Mouse (Mus musculus) C2C12 (cell line): ENCODE measurements at regions not wholly inside any gene's neighbourhood (a gene's known extent, or its start where the extent isn't known, plus 50 kb on each side); places are given as distances from the start of the nearest gene placed in this dataset.

Source experiments
- CEBPB ChIP-seq: IDR thresholded peaks from one replicate; pipeline ENCODE4 v1.6.1; 2011; ENCODE audit warnings: low read depth, mild to moderate bottlenecking, control low read depth, moderate library complexity
- CTCF ChIP-seq: IDR thresholded peaks from one replicate; pipeline ENCODE4 v1.5.1; 2011; ENCODE audit not compliant: control insufficient read depth, insufficient read depth, insufficient read length
- FOSL1 ChIP-seq: IDR thresholded peaks from one replicate; pipeline ENCODE4 v1.8.0; 2011; ENCODE audit warnings: mild to moderate bottlenecking, low read length; ENCODE audit not compliant: poor library complexity, insufficient read depth, severe bottlenecking
- MYOD1 ChIP-seq: IDR thresholded peaks from one replicate; pipeline ENCODE4 v1.6.1; 2011; ENCODE audit warnings: low read depth; ENCODE audit not compliant: control insufficient read depth, insufficient read length
- MYOG ChIP-seq: IDR thresholded peaks from one replicate; pipeline ENCODE4 v1.6.1; 2011; ENCODE audit not compliant: control insufficient read depth, insufficient read length; ENCODE audit errors: extremely low read depth
- USF1 ChIP-seq: IDR thresholded peaks from one replicate; pipeline ENCODE4 v1.6.1; 2011; ENCODE audit warnings: low read depth, mild to moderate bottlenecking, control low read depth, moderate library complexity

DNA sequence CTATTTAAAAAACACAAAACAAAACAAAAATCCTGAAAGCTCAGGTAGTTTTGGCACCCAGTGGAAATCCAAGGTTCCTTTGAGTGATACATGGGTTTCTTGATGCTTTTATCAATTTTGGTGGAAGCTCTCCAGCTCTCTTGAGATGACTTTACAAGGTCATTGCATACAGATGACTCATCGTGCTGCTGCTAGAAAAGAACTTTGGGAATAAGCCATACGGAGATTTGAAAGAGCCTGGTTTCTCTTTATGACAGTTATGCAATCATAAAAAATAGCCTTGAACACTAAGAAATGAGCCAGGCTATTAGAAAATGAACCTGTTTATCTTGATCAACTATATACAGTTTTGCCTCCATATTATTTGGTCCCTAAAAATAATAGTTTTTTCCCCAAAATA is 362.0 kb downstream of the Plk2 start:
- TF ChIP-seq CTCF: no peak
- TF ChIP-seq USF1: no peak
- no peak for TF ChIP-seq MYOD1
- TF ChIP-seq CEBPB: peak; percentile 82
- TF ChIP-seq MYOG: no peak
- TF ChIP-seq FOSL1: peak; percentile 27
